Mouse (Mus musculus) frontal cortex, postnatal 14 days (tissue): ENCODE measurements around the gene Shox2.

Source experiments
- DNase-seq, 2 experiments: peaks; one replicate each; pipeline ENCODE4 v3.0.0; 2022; ENCODE audit warnings: low spot score in 2 of 2

The Shox2 gene

GRCm38 (mm10) chr3:66981706-66982105 is at the start of gene Shox2:
Shox2 (minus strand) TSS chr3:66981771.
- no peak for DNase-seq

DNA sequence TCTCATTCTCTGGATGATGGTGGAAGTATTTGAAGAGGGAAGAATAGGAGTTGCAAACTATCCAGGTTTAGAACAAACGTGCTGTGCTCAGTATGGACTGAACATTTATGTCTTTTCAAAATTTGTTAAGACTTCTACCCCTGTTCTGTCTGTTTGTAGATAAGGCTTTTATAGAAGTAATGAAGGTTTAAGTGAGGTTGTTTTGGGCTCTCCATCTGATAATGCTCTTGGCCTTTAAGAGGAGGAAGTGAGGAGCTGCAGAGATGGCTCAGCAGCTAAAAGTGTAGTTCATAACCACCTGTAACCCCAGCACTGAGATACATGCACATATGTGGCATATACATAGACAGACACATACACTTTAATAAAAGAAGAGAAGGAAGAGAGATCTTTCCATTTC is 15.2 kb upstream of the Shox2 start:
- no peak for DNase-seq

- no peak for DNase-seq
Measured at GRCm38 (mm10) chr3:66986287-66986560, 4.7 kb upstream of the Shox2 start.

- peak; percentile 57 to 71 for DNase-seq
Measured at GRCm38 (mm10) chr3:66985539-66986286, 4.1 kb upstream of the Shox2 start.

DNA sequence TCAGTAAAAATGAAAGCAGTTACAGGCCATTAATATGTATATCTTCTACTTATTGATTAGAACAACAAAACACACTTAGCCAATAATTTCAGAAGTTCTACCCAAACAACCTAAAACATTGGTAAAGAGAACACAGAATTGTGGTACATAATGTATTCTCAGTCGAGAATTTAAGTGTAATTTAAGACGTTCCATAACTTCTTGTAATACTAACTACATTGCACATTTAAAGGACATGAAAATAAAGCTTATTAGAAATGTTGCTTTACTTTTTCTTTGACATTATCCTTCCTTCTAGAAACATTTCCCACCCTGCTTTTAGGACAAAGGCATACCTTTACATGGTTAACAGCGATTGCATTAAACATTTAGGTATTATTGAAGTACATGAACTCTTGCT is 1.9 kb upstream of the Shox2 start:
- no peak for DNase-seq

DNA sequence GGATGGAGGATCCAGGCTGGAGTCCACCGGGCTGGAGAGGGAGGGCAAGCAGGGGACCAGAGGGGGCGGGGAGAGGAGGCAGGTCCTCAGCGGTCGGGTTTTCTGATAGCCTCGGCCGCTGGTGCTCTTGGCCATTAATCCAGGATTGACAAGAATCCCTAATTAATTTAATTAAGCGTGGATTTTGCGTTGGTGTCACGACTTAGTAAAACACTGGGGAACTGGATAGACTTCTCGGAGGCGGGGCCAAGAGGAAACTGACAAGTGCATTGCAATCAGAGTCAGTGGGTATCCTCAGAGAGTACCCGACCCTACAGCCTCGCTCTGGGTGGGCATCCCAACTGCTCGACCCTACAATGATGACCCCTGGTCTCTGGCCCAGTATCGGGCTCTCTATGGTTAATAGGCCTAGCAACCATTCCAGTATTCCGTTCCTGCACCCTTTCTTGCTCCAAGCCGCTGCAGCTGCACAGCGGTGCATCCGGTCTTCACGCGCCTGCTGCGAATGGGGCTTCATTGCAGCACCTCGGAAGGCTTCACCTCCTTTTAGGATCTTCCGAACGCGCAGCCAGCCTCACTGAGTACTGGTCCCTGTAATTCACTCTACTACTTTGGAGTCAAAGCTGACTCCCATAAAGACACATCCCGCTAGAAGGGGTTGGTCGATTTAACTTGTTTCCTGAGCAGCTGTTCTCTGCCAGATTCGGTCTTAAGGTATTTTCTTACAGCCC is 775 bp upstream of the Shox2 start:
- DNase-seq, result no peak

GRCm38 (mm10) chr3:66981101-66981661 is 390 bp downstream of the Shox2 start, which contains the start of gene Rsrc1:
Rsrc1 (plus strand) TSS chr3:66981390.
- DNase-seq, result no peak

DNA sequence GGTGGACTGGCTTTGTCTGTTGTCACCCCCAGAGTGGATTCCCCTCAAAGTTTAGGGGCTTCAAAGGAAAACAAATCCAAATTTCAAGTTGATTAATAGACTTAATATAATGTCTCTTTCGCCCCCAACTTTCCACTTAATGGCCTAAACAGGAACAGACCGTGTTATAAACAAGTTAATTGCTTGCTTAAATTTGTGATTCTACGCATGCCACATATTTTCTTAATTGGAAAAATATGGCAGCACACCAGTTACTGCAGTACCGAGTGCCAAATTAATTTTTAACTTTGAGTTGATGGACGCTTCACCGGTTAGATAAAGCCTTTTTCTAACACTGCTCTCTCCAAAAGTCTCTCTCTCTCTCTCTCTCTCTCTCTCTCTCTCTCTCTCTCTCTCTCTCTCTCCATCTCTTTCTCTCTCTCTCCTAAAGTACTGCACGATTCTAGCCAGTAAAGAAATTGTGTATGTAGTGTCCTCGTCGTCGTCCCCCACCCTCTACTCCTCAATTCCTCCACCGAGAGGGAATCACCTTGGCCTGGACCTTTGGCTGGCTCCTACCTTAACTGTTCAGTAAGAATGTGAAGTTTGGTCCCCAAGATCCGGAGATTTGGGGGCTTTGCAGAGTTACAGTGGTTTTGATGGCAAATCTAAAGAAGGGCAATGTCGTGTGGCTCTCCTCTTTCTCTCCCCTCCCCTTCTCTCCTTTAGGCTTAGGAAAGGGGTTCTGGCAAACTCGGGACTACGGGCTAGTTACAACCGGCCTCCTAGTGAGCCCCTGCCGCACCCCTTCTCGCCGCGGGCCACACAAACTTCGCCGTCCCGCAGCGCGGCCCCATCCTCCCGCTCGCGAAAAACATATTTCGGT is 1.2 kb downstream of the Shox2 start:
- no peak for DNase-seq

- DNase-seq, result no peak
Measured at GRCm38 (mm10) chr3:66979491-66979890, 2.1 kb downstream of the Shox2 start.

DNA sequence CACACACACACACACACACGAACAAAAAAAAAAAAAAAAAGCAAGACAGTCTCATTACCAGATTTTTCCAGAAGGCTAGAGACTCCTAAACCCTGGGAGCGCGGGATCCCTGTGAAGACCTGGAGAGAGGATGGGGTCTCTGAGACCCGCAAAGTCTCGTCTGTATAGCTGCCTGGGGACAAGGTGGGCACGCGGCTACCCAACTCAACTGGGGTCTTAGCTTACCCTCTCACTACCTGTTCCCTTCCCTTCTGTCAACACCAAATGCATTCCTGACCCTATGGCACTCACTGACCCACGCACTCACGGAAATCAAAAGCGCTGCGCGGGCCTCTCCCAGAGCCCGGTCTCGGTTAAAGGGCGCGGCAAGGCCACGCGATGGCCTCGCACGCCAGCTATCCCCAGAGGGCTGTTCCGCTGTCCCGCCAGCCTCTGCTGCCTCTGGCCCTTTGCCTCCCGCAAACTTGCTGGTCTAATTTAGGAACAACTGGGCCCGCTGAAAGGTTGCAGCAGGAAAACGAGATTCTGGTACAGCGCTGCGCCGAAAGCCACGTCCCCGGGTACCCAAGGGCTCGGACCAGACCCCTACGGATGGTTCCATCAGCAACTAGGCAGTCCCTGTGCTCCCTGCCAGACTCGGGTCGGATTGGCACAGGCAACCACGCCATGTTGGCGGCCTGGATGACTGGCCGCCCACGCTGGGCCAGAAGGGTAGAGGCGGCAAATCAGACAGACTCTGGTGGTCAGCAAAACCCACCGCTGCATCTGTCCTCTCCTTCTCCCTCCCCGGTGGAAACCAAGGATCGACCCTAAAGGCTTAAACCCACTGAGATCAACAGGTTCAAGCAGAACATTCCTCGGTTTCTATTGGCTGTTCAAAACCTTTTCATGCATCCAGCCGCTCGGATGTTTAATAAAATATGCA is 2.9 kb downstream of the Shox2 start:
- DNase-seq, result no peak

DNA sequence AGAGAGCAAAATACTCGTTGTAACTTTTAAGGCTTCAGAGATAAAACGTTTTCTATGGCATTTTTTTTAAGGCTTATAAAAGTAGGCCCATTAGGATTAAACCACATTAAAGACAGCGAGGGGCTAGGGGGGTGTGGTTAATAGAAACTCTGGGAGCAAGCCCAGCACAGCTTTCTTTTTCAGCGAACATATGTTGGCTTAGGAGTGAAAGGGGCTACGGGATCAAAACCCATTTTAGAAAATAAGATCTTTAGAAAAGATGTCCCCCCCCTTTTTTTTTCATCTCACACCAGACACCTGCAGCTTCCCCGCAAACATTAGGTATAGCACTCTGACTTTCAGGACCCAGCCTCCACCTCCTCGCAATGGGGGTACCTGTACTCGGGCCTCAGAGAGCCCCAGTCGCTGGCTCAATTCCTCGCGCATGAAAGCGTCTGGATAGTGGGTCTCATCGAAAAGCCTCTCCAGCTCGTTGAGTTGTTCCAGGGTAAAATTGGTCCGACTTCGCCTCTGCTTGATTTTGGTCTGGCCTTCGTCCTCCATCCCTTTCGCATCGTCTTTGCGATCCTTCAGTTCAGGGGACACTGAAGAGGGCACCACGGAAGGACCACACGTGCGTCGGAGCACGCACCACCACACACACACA is 3.6 kb downstream of the Shox2 start:
- no peak for DNase-seq

DNA sequence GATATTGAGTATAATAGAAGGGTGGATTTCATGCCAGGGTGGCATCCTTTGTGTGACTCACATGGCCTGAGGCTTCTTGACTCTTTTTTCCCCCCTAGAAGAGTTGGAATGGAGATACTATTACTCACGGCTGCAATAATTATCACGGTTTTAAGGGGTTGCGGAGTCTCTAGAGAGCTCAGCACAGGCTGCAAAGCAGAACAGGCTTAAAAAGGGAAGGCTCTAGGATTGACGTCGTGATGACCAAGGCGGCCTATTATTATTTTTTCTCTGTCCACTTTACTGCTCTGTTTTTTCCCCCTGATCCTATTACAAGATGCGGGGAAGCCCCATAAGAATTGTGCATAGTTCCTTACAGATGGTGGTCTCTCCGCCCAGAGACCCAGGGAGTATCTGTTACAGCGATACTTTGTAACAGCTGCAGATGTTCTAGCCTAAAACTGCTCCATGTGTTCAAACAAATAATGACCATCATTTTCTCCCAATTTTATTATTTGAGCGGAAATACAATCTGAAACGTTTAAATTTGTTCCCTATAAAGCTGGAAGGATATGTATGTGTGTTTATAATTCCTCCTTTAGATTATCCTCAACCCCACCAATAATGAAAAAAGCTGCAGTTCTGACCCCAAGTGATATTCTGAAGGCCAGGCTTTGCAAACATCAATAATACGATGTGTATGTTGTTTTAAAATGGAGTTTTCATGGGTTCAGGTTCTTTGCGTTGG is 4.5 kb downstream of the Shox2 start:
- no peak for DNase-seq

- DNase-seq, result no peak
Measured at GRCm38 (mm10) chr3:66974501-66974900, 7.1 kb downstream of the Shox2 start.

GRCm38 (mm10) chr3:66973391-66973943 is 8.1 kb downstream of the Shox2 start:
- DNase-seq, result no peak

- DNase-seq, result no peak
Measured at GRCm38 (mm10) chr3:66972191-66972950, 9.2 kb downstream of the Shox2 start.

DNA sequence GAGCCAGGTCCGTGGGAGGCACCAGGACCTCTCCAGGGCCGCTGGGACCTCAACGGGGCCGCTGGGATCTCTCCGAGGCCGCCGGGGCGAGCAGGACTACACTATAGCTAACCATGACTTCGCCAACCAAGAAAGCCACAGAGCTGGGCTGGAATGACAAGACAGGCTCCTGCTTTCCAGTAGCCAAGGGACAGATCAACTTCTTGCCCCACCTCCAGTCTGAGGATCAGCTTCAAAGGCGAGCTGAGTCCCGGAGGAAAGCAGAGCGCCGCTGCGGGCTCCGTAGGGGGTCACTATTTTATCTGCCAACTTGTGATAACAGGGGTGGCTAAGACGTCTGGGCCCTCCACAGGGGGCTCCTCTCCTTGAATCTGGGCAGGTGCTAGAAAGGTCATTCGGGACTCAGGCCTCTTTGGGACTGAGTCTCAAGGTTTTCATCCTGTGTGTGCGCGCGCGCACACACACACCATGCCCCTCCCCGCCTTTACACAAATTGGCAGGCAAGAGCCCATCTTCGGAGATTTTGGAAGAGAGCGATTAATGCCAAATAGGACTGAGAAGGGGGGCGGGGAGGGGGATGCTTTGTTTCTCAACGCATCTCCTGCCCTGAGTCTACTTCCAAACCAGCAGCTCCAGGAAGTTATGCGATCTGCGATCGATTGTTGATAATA is 10.8 kb downstream of the Shox2 start:
- DNase-seq, result no peak

DNA sequence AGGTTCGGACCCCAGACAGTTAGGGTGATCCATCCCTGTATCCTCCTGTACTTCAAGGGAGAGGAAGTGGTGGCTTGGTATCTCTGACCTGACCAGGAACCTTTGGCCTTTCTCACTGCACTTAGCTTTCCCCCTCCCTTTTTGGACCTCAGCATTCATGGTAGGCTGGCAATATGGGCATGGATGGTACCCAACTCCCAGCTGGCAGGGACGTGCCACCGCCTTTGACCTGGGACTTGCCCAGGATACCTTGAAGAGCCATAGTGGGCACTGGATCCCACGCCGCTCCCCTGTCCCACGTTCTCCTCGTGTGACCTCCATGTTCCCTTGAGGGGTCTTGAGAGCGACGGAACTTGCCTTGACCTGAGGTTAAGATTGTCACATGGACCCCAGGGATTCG is 11.3 kb downstream of the Shox2 start:
- no peak for DNase-seq

- no peak for DNase-seq
Measured at GRCm38 (mm10) chr3:66967508-66967907, 14.1 kb downstream of the Shox2 start.
